ENCODE assay signal across 10 mouse cellular contexts in genomic region chr2:157434041-157434440, GRCm38 (mm10). TPM values are rescaled to one million over a fixed set of nuclear protein-coding genes. Genes with fewer than 3 reads are reported as not detected.
DNase-seq lines count a peak whose midpoint lies in the region; ATAC-seq and TF ChIP-seq lines count a peak whose summit lies in the region.
"Had no signal": no experiment of that assay in that cellular context is flagged by ENCODE, and none has a peak within 500 bp of the region (broad histone marks: within the 10 kb centered on the region; RNA-seq: fewer than 3 reads in every experiment).

No protein-coding gene starts in this region.

- TF ChIP-seq POLR2A in liver, adult 2 months (IDR thresholded peaks at IDR 0.05; ENCODE audit: extremely low read depth, insufficient read depth, low read length) = no peak

- no peak overlapping the region for H3K27ac ChIP-seq in liver, adult 2 months (replicated peaks; ENCODE audit: insufficient read depth, low read depth, low read length)
- H3K27ac ChIP-seq in embryonic facial prominence, embryonic 15.5 days (replicated peaks) = peak overlapping the region; percentile 92
- H3K27ac ChIP-seq in neural tube, embryonic 13.5 days (replicated peaks) = peak overlapping the region; percentile 59
- H3K27ac ChIP-seq: macrophage had no signal

- peak overlapping the region; percentile 29; the same call in 1 of the 2 replicates for H3K4me2 ChIP-seq in embryonic facial prominence, embryonic 15.5 days (replicated peaks)
- H3K4me2 ChIP-seq in neural tube, embryonic 13.5 days = no peak overlapping the region

- H3K36me3 ChIP-seq in liver, adult 2 months (ENCODE audit: control insufficient read depth, insufficient read depth, low read length) = no peaks in the 10 kb centered on the region
- H3K36me3 ChIP-seq in embryonic facial prominence, embryonic 15.5 days = peaks cover 1% of the 10 kb centered on the region; the same call in 1 of the 2 replicates
- peaks cover 36% of the 10 kb centered on the region for H3K36me3 ChIP-seq in neural tube, embryonic 13.5 days

- H3K9me3 ChIP-seq in embryonic facial prominence, embryonic 15.5 days (replicated peaks) = no peaks in the 10 kb centered on the region
- H3K9me3 ChIP-seq in neural tube, embryonic 13.5 days = no peaks in the 10 kb centered on the region

- ATAC-seq in embryonic facial prominence, embryonic 15.5 days (ENCODE audit: insufficient number of reproducible peaks, low FRiP score, low TSS enrichment, low read depth) = no peak
- ATAC-seq in neural tube, embryonic 13.5 days (ENCODE audit: low read depth) = no peak

- DNase-seq in liver, adult 2 months (ENCODE audit: extremely low read depth, low read depth, low spot score) = peak; percentile 65
- no peak for DNase-seq in liver
- peak; percentile 71 for DNase-seq in kidney, adult 9 months
- DNase-seq in layer of hippocampus, postnatal 36 days = no peak
- DNase-seq in gastrocnemius, postnatal 25 days = no peak
- no peak for DNase-seq in layer of hippocampus, adult 9-10 months (ENCODE audit: low spot score)
- DNase-seq: heart, adult 11 months had no signal

- H3K79me2 ChIP-seq in liver, adult 2 months (ENCODE audit: control insufficient read depth, insufficient read depth, low read length) = no peaks in the 10 kb centered on the region; the same call in 1 of the 2 replicates

- H3K27me3 ChIP-seq in liver, adult 2 months (ENCODE audit: control insufficient read depth, insufficient read depth, low read length) = no peaks in the 10 kb centered on the region
- no peaks in the 10 kb centered on the region for H3K27me3 ChIP-seq in embryonic facial prominence, embryonic 15.5 days
- no peaks in the 10 kb centered on the region for H3K27me3 ChIP-seq in neural tube, embryonic 13.5 days

- H3K4me1 ChIP-seq in liver, adult 2 months (ENCODE audit: control insufficient read depth, insufficient read depth, low read length) = peaks cover 2% of the 10 kb centered on the region; the same call in 1 of the 2 replicates
- H3K4me1 ChIP-seq in embryonic facial prominence, embryonic 15.5 days = peaks cover 75% of the 10 kb centered on the region
- peaks cover 69% of the 10 kb centered on the region for H3K4me1 ChIP-seq in neural tube, embryonic 13.5 days (replicated peaks)

- H3K4me3 ChIP-seq in liver, adult 2 months (ENCODE audit: insufficient read depth, low read depth, low read length) = no peak overlapping the region
- H3K4me3 ChIP-seq in embryonic facial prominence, embryonic 15.5 days (replicated peaks) = no peak overlapping the region
- no peak overlapping the region for H3K4me3 ChIP-seq in neural tube, embryonic 13.5 days

- no peak for TF ChIP-seq CTCF in liver, adult 2 months (IDR thresholded peaks at IDR 0.05; ENCODE audit: low read depth, low read length)

- WGBS in liver, adult 2 months = 21% methylated on average over 9 of the region's 9 CpGs
- WGBS in embryonic facial prominence, embryonic 15.5 days = 37% methylated on average over 9 of the region's 9 CpGs
- WGBS in neural tube, embryonic 13.5 days = 40% methylated on average over 9 of the region's 9 CpGs

- no peak overlapping the region for H3K9ac ChIP-seq in liver, adult 2 months (ENCODE audit: low read depth, low read length)
- H3K9ac ChIP-seq in embryonic facial prominence, embryonic 15.5 days = no peak overlapping the region; the same call in 1 of the 2 replicates
- peak overlapping the region; percentile 43 for H3K9ac ChIP-seq in neural tube, embryonic 13.5 days

RNA-seq across cellular contexts. Expression of gene Src, which starts 15.8 kb away (rescaled TPM):
- total RNA-seq in liver, adult 2 months (2014; rRNA removed) = 1.3 and 1.7 TPM in 2 replicates
- polyA plus RNA-seq in liver, adult 2 months (2012; rRNA removed) = 3.2 and 5.6 TPM in 2 replicates
- polyA plus RNA-seq in embryonic facial prominence, embryonic 15.5 days (2015; fragmentation: Nextera tagmentation; extraction: Ambion mirVana) = 20.7 and 21.3 TPM in 2 replicates
- polyA plus RNA-seq in neural tube, embryonic 13.5 days (2015; fragmentation: Nextera tagmentation; extraction: Ambion mirVana) = 32.0 and 32.5 TPM in 2 replicates
- total RNA-seq in layer of hippocampus, postnatal 36 days (2021) = 100 to 1,000 TPM; 154 to 160 TPM
- 1 to 10 TPM; 3.1 to 3.6 TPM for total RNA-seq in gastrocnemius, postnatal 25 days (2021)

Comparison
In these comparisons a context has a peak if more than half of its experiments do, and no peak if none do; other contexts are left out.
1. DNase-seq: peak in liver, adult 2 months (single experiment) and kidney, adult 9 months (single experiment); none in liver (single experiment), layer of hippocampus, postnatal 36 days (0 of 2), gastrocnemius, postnatal 25 days (single experiment) and layer of hippocampus, adult 9-10 months (single experiment).
2. RNA of gene Src, which starts 15.8 kb away (total RNA-seq): 154 to 160 TPM in layer of hippocampus, postnatal 36 days; 3.1 to 3.6 TPM in gastrocnemius, postnatal 25 days and 1.3 to 1.7 TPM in liver, adult 2 months; every median in the first group is over 10 times any median in the second.